ENCODE assay signal across 24 mouse cellular contexts in the genomic region with DNA sequence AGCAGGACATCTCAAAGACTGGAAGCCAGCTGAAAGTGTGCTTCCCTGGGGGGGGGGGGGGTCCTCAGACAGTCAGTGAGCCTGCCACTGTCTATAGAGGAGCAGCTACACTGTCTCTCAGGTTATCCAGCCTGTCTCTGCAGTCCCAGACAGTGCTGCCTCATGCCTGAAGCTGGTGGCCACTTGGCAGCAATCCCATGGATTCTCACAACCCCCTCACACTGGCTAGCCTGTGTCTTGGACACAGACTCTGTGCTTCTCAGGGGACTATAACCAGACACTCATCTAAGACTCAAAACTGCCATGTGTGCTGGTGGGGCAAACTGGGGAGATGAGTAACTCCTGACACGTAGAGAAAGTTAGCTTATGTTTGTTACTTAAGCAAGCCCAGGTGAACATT.
A peak's percentile ranks its signal among the peaks of the same experiment; 100 is the strongest.
DNase-seq lines count a peak whose midpoint lies in the region; ATAC-seq and TF ChIP-seq lines count a peak whose summit lies in the region.
"Had no signal": no experiment of that assay in that cellular context is flagged by ENCODE, and none has a peak within 500 bp of the region (broad histone marks: within the 10 kb centered on the region; RNA-seq: fewer than 3 reads in every experiment).

No protein-coding gene starts in this region.

- no peak for DNase-seq in heart, embryonic 10.5 days (ENCODE audit: low spot score)
- peak; percentile 40 for DNase-seq in lung, embryonic 14.5 days
- no peak for DNase-seq in lung, adult 18-20 months
- peak; percentile 51 for DNase-seq in 3T3-L1 (ENCODE audit: low read depth, low spot score)
- DNase-seq in brain, embryonic 14.5 days (ENCODE audit: low read depth), result peak; percentile 34
- DNase-seq: adrenal gland, adult 8-10 months; adrenal gland, postnatal 36 days; B cell, adult 2 months; cerebellum, adult 11 months; cerebellum, adult 9-10 months; embryo, embryonic 11 days; gastrocnemius, postnatal 10 days; heart, adult 18-20 months; heart, postnatal 4 days had no signal

- no peaks in the 10 kb centered on the region for H3K36me3 ChIP-seq in heart, embryonic 10.5 days
- no peaks in the 10 kb centered on the region for H3K36me3 ChIP-seq in heart, embryonic 12.5 days
- H3K36me3 ChIP-seq in lung, embryonic 14.5 days (ENCODE audit: insufficient read depth), result no peaks in the 10 kb centered on the region
- H3K36me3 ChIP-seq: embryonic facial prominence, embryonic 15.5 days; forebrain, embryonic 10.5 days; forebrain, embryonic 15.5 days; G1E; hindbrain, embryonic 13.5 days; intestine, embryonic 15.5 days had no signal

- TF ChIP-seq POLR2A in brain, embryonic 14.5 days (IDR thresholded peaks at IDR 0.05; ENCODE audit: borderline replicate concordance, extremely low read depth, insufficient read depth, insufficient read length, poor library complexity, severe bottlenecking), result no peak

- no peak overlapping the region for H3K4me3 ChIP-seq in heart, embryonic 10.5 days
- H3K4me3 ChIP-seq in heart, embryonic 12.5 days, result no peak overlapping the region
- no peak overlapping the region for H3K4me3 ChIP-seq in lung, embryonic 14.5 days (ENCODE audit: low read depth, low read length)
- H3K4me3 ChIP-seq: embryonic facial prominence, embryonic 15.5 days; erythroblast, embryonic 14.5 days; forebrain, embryonic 10.5 days; forebrain, embryonic 15.5 days; hindbrain, embryonic 13.5 days; intestine, embryonic 15.5 days had no signal

- TF ChIP-seq CTCF in lung, embryonic 14.5 days (IDR thresholded peaks at IDR 0.05; ENCODE audit: low read depth), result no peak
- no peak for TF ChIP-seq CTCF in brain, embryonic 14.5 days (IDR thresholded peaks at IDR 0.05; ENCODE audit: borderline replicate concordance, extremely low read depth, insufficient read depth, insufficient read length)

- 0 out of 2 replicates have a peak overlapping the region, but pooled peaks have one; percentile 3 for H3K27ac ChIP-seq in heart, embryonic 10.5 days
- H3K27ac ChIP-seq in heart, embryonic 12.5 days (ENCODE audit: poor library complexity, severe bottlenecking), result no peak overlapping the region
- H3K27ac ChIP-seq in lung, embryonic 14.5 days (ENCODE audit: low read depth), result no peak overlapping the region
- H3K27ac ChIP-seq: embryonic facial prominence, embryonic 15.5 days; forebrain, embryonic 10.5 days; forebrain, embryonic 15.5 days; hindbrain, embryonic 13.5 days; intestine, embryonic 15.5 days had no signal

- H3K4me1 ChIP-seq in heart, embryonic 10.5 days, result peaks cover 16% of the 10 kb centered on the region
- H3K4me1 ChIP-seq in heart, embryonic 12.5 days (replicated peaks), result peaks cover 32% of the 10 kb centered on the region
- peaks cover 22% of the 10 kb centered on the region; the same call in 1 of the 2 replicates for H3K4me1 ChIP-seq in lung, embryonic 14.5 days (ENCODE audit: insufficient read depth)

- WGBS in heart, embryonic 10.5 days, result 97% methylated on average over 1 of the region's 1 CpGs
- WGBS in heart, embryonic 12.5 days, result 79% methylated on average over 1 of the region's 1 CpGs
- 77% methylated on average over 1 of the region's 1 CpGs for WGBS in lung, embryonic 14.5 days

- no peak overlapping the region for H3K9ac ChIP-seq in heart, embryonic 12.5 days
- H3K9ac ChIP-seq in lung, embryonic 14.5 days, result no peak overlapping the region
- H3K9ac ChIP-seq: embryonic facial prominence, embryonic 15.5 days; forebrain, embryonic 15.5 days; hindbrain, embryonic 13.5 days; intestine, embryonic 15.5 days had no signal

- ATAC-seq in heart, embryonic 12.5 days (ENCODE audit: insufficient number of reproducible peaks, low FRiP score), result no peak
- ATAC-seq in lung, embryonic 14.5 days (ENCODE audit: insufficient read depth), result peak; percentile 22; the same call in 1 of the 2 replicates
- ATAC-seq: CD4-positive, CD25-positive, alpha-beta regulatory T cell, adult 4 months; forebrain, embryonic 15.5 days; intestine, embryonic 15.5 days had no signal

- H3K9me3 ChIP-seq in heart, embryonic 10.5 days, result no peaks in the 10 kb centered on the region
- no peaks in the 10 kb centered on the region for H3K9me3 ChIP-seq in heart, embryonic 12.5 days (replicated peaks)
- no peaks in the 10 kb centered on the region for H3K9me3 ChIP-seq in lung, embryonic 14.5 days (ENCODE audit: low read depth, low read length)
- H3K9me3 ChIP-seq: embryonic facial prominence, embryonic 15.5 days; forebrain, embryonic 10.5 days; forebrain, embryonic 15.5 days; G1E; hindbrain, embryonic 13.5 days; intestine, embryonic 15.5 days had no signal

- H3K4me2 ChIP-seq in heart, embryonic 12.5 days, result no peak overlapping the region
- no peak overlapping the region for H3K4me2 ChIP-seq in lung, embryonic 14.5 days
- H3K4me2 ChIP-seq: embryonic facial prominence, embryonic 15.5 days; forebrain, embryonic 15.5 days; heart, embryonic 11.5 days; hindbrain, embryonic 13.5 days; intestine, embryonic 15.5 days had no signal

- no peaks in the 10 kb centered on the region for H3K27me3 ChIP-seq in heart, embryonic 10.5 days (ENCODE audit: insufficient read depth, poor library complexity, severe bottlenecking)
- no peaks in the 10 kb centered on the region for H3K27me3 ChIP-seq in heart, embryonic 12.5 days (replicated peaks)
- no peaks in the 10 kb centered on the region for H3K27me3 ChIP-seq in lung, embryonic 14.5 days (ENCODE audit: insufficient read depth, low read length)
- H3K27me3 ChIP-seq: embryonic facial prominence, embryonic 15.5 days; forebrain, embryonic 15.5 days; hindbrain, embryonic 13.5 days; intestine, embryonic 15.5 days had no signal

Comparison
In these comparisons a context has a peak if more than half of its experiments do, and no peak if none do; other contexts are left out.
1. DNase-seq: peak in lung, embryonic 14.5 days (single experiment), 3T3-L1 (single experiment) and brain, embryonic 14.5 days (single experiment); none in heart, embryonic 10.5 days (single experiment) and lung, adult 18-20 months (0 of 2).